Mouse (Mus musculus): ENCODE measurements around the gene Zc3h12b.

DNA sequence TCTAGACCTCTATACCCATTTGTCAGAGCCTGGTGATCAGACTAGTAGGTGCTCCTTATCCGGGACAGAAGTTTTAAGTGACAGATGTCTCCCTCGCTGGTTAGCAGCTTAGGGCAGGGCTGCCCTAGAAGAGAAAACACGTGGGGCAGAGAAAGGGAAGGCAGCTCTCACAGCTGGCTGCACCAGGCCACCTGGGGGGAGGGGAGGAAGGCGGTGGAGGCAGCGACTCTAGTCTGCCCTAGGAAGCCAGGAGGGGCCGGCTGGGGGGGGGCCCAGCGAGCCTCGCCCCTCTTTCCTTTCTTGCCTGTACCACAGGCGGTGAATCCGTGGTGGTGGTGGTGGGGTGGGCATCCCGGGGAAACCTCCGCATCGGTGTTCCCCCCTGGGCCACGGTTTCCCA lies 141.3 kb downstream of the Zc3h12b start:
- TF ChIP-seq CTCF (IDR thresholded peaks at IDR 0.05) (no peak), POLR2A (IDR thresholded peaks at IDR 0.05; ENCODE audit: insufficient read depth, low read depth, low read length) (no peak)
